Mouse (Mus musculus): Measurements from ENCODE around the gene Efna4. TPM values are rescaled to one million over a fixed set of nuclear protein-coding genes. Genes with fewer than 3 reads are reported as not detected.

The Efna4 gene
- polyA plus RNA-seq, 1 experiment from 2014 or later = 9.8 TPM

GRCm38 (mm10) chr3:89315195-89315929 lies 22.5 kb downstream of the Efna4 start:
- Histone ChIP-seq H3K27ac (0 out of 2 replicates have a peak overlapping the region, but pooled peaks have one; percentile 8), H3K4me3 (peak overlapping the region; percentile 23), H3K36me3 (peaks cover 19% of the 10 kb centered on the region), H3K4me1 (replicated peaks) (peaks cover 58% of the 10 kb centered on the region), H3K9me3 (no peaks in the 10 kb centered on the region), H3K9ac (peak overlapping the region; percentile 63; the same call in 1 of the 2 replicates), H3K27me3 (peaks cover 39% of the 10 kb centered on the region), H3K4me2 (peak overlapping the region; percentile 51)
- 4% methylated on average over 25 of the region's 26 CpGs for WGBS
- ATAC-seq (ENCODE audit: low FRiP score) = 0 out of 2 replicates have a peak, but pooled peaks have one; percentile 5

GRCm38 (mm10) chr3:89314791-89315190 lies 23.0 kb downstream of the Efna4 start:
- H3K4me2 ChIP-seq = peak overlapping the region; percentile 51
- peaks cover 19% of the 10 kb centered on the region for H3K36me3 ChIP-seq
- H3K27me3 ChIP-seq = peaks cover 39% of the 10 kb centered on the region
- peaks cover 52% of the 10 kb centered on the region for H3K4me1 ChIP-seq (replicated peaks)
- no peak for ATAC-seq (ENCODE audit: low FRiP score)
- H3K9me3 ChIP-seq = no peaks in the 10 kb centered on the region
- 52% methylated on average over 2 of the region's 2 CpGs for WGBS
- peak overlapping the region; percentile 63; the same call in 1 of the 2 replicates for H3K9ac ChIP-seq
- no peak overlapping the region for H3K27ac ChIP-seq
- 0 out of 2 replicates have a peak overlapping the region, but pooled peaks have one; percentile 23 for H3K4me3 ChIP-seq

GRCm38 (mm10) chr3:89314340-89314739 lies 23.5 kb downstream of the Efna4 start:
- ATAC-seq (ENCODE audit: low FRiP score) = no peak
- Histone ChIP-seq H3K36me3 (peaks cover 19% of the 10 kb centered on the region), H3K27ac (no peak overlapping the region), H3K9me3 (no peaks in the 10 kb centered on the region), H3K4me2 (no peak overlapping the region), H3K9ac (0 out of 2 replicates have a peak overlapping the region, but pooled peaks have one; percentile 35), H3K27me3 (peaks cover 39% of the 10 kb centered on the region), H3K4me3 (no peak overlapping the region), H3K4me1 (replicated peaks) (peaks cover 48% of the 10 kb centered on the region)
- 71% methylated on average over 5 of the region's 5 CpGs for WGBS

- no peak overlapping the region for H3K27ac ChIP-seq
- no peak overlapping the region for H3K4me2 ChIP-seq
- no peak overlapping the region for H3K4me3 ChIP-seq
- H3K9ac ChIP-seq = no peak overlapping the region
- 0 out of 2 replicates have a peak, but pooled peaks cover 2% of the 10 kb centered on the region for H3K4me1 ChIP-seq (replicated peaks)
- no peaks in the 10 kb centered on the region for H3K36me3 ChIP-seq
- 0 out of 2 replicates have a peak, but pooled peaks cover 5% of the 10 kb centered on the region for H3K27me3 ChIP-seq
- 2% methylated on average over 9 of the region's 9 CpGs for WGBS
- peak; percentile 72; the same call in 1 of the 2 replicates for ATAC-seq (ENCODE audit: low FRiP score)
- no peaks in the 10 kb centered on the region for H3K9me3 ChIP-seq
These were observed 29.7 kb downstream of the Efna4 start for GRCm38 (mm10) chr3:89308089-89308488.

- H3K27ac ChIP-seq = no peak overlapping the region
- H3K4me3 ChIP-seq = no peak overlapping the region
- no peak overlapping the region for H3K4me2 ChIP-seq
- no peak overlapping the region for H3K9ac ChIP-seq
- ATAC-seq (ENCODE audit: low FRiP score) = no peak
- no peaks in the 10 kb centered on the region for H3K9me3 ChIP-seq
- 73% methylated on average over 8 of the region's 8 CpGs for WGBS
- H3K36me3 ChIP-seq = no peaks in the 10 kb centered on the region
- H3K27me3 ChIP-seq = 0 out of 2 replicates have a peak, but pooled peaks cover 9% of the 10 kb centered on the region
- H3K4me1 ChIP-seq (replicated peaks) = 0 out of 2 replicates have a peak, but pooled peaks cover 2% of the 10 kb centered on the region
These were observed 32.1 kb downstream of the Efna4 start for GRCm38 (mm10) chr3:89305551-89306325.

- Histone ChIP-seq H3K36me3 (no peaks in the 10 kb centered on the region), H3K9ac (no peak overlapping the region), H3K27me3 (peaks cover 13% of the 10 kb centered on the region), H3K9me3 (no peaks in the 10 kb centered on the region), H3K4me1 (replicated peaks) (peaks cover 3% of the 10 kb centered on the region; the same call in 1 of the 2 replicates), H3K27ac (no peak overlapping the region), H3K4me3 (no peak overlapping the region), H3K4me2 (no peak overlapping the region)
- no peak for ATAC-seq (ENCODE audit: low FRiP score)
- 73% methylated on average over 4 of the region's 4 CpGs for WGBS
These were observed 32.7 kb downstream of the Efna4 start for GRCm38 (mm10) chr3:89305105-89305504.

- H3K4me3 ChIP-seq = no peak overlapping the region
- no peaks in the 10 kb centered on the region for H3K36me3 ChIP-seq
- no peak for ATAC-seq (ENCODE audit: low FRiP score)
- no peak overlapping the region for H3K9ac ChIP-seq
- no peaks in the 10 kb centered on the region for H3K9me3 ChIP-seq
- H3K27me3 ChIP-seq = peaks cover 16% of the 10 kb centered on the region
- H3K27ac ChIP-seq = no peak overlapping the region
- H3K4me2 ChIP-seq = no peak overlapping the region
- peaks cover 10% of the 10 kb centered on the region for H3K4me1 ChIP-seq (replicated peaks)
- 63% methylated on average over 6 of the region's 6 CpGs for WGBS
These were observed 33.4 kb downstream of the Efna4 start for GRCm38 (mm10) chr3:89304440-89304839.

GRCm38 (mm10) chr3:89300514-89300913 lies 37.3 kb downstream of the Efna4 start:
- no peak for ATAC-seq (ENCODE audit: low FRiP score)
- no peak overlapping the region for H3K4me3 ChIP-seq
- WGBS = 76% methylated on average over 2 of the region's 2 CpGs
- H3K36me3 ChIP-seq = no peaks in the 10 kb centered on the region
- no peaks in the 10 kb centered on the region for H3K9me3 ChIP-seq
- peaks cover 12% of the 10 kb centered on the region for H3K4me1 ChIP-seq (replicated peaks)
- H3K9ac ChIP-seq = no peak overlapping the region
- no peak overlapping the region for H3K4me2 ChIP-seq
- H3K27ac ChIP-seq = no peak overlapping the region
- H3K27me3 ChIP-seq = peaks cover 24% of the 10 kb centered on the region

- Histone ChIP-seq H3K36me3 (no peaks in the 10 kb centered on the region), H3K27ac (no peak overlapping the region), H3K27me3 (peaks cover 24% of the 10 kb centered on the region), H3K9ac (no peak overlapping the region), H3K9me3 (no peaks in the 10 kb centered on the region), H3K4me2 (peak overlapping the region; percentile 45), H3K4me3 (peak overlapping the region; percentile 15; the same call in 1 of the 2 replicates), H3K4me1 (replicated peaks) (peaks cover 9% of the 10 kb centered on the region)
- 71% methylated on average over 1 of the region's 1 CpGs for WGBS
- no peak for ATAC-seq (ENCODE audit: low FRiP score)
These were observed 37.8 kb downstream of the Efna4 start for GRCm38 (mm10) chr3:89300071-89300470.

GRCm38 (mm10) chr3:89299499-89299898 lies 38.3 kb downstream of the Efna4 start:
- Histone ChIP-seq H3K4me3 (peak overlapping the region; percentile 15), H3K9ac (peak overlapping the region; percentile 55; the same call in 1 of the 2 replicates), H3K4me1 (replicated peaks) (peaks cover 9% of the 10 kb centered on the region), H3K27ac (no peak overlapping the region), H3K4me2 (peak overlapping the region; percentile 45), H3K36me3 (no peaks in the 10 kb centered on the region), H3K9me3 (no peaks in the 10 kb centered on the region), H3K27me3 (peaks cover 24% of the 10 kb centered on the region)
- ATAC-seq (ENCODE audit: low FRiP score) = no peak
- WGBS = 8% methylated on average over 14 of the region's 14 CpGs

- H3K27ac ChIP-seq = no peak overlapping the region
- H3K9me3 ChIP-seq = no peaks in the 10 kb centered on the region
- H3K36me3 ChIP-seq = no peaks in the 10 kb centered on the region
- H3K4me3 ChIP-seq = no peak overlapping the region
- no peak for ATAC-seq (ENCODE audit: low FRiP score)
- peaks cover 9% of the 10 kb centered on the region for H3K4me1 ChIP-seq (replicated peaks)
- H3K4me2 ChIP-seq = no peak overlapping the region
- peaks cover 24% of the 10 kb centered on the region for H3K27me3 ChIP-seq
- no peak overlapping the region for H3K9ac ChIP-seq
- 80% methylated on average over 6 of the region's 6 CpGs for WGBS
These were observed 38.9 kb downstream of the Efna4 start for GRCm38 (mm10) chr3:89298908-89299307.

- no peak overlapping the region for H3K4me3 ChIP-seq
- WGBS = 84% methylated on average over 11 of the region's 11 CpGs
- no peak for ATAC-seq (ENCODE audit: low FRiP score)
- H3K4me2 ChIP-seq = no peak overlapping the region
- H3K4me1 ChIP-seq (replicated peaks) = peaks cover 9% of the 10 kb centered on the region
- peaks cover 15% of the 10 kb centered on the region for H3K27me3 ChIP-seq
- H3K9ac ChIP-seq = no peak overlapping the region
- H3K36me3 ChIP-seq = no peaks in the 10 kb centered on the region
- no peak overlapping the region for H3K27ac ChIP-seq
- H3K9me3 ChIP-seq = no peaks in the 10 kb centered on the region
These were observed 40.9 kb downstream of the Efna4 start for GRCm38 (mm10) chr3:89296761-89297396.
